ENCODE assay signal across 8 mouse cellular contexts in genomic region chr9:31279306-31279705, GRCm38 (mm10). TPM values are rescaled to one million over a fixed set of nuclear protein-coding genes. Genes with fewer than 3 reads are reported as not detected.
DNase-seq lines count a peak whose midpoint lies in the region; ATAC-seq and TF ChIP-seq lines count a peak whose summit lies in the region.

No protein-coding gene starts in this region.

- no peaks in the 10 kb centered on the region for H3K9me3 ChIP-seq in heart, postnatal 0 days (replicated peaks; ENCODE audit: control insufficient read depth, low read length)
- H3K9me3 ChIP-seq in hindbrain, embryonic 10.5 days = no peaks in the 10 kb centered on the region
- H3K9me3 ChIP-seq in midbrain, embryonic 10.5 days (replicated peaks) = no peaks in the 10 kb centered on the region

- H3K9ac ChIP-seq in heart, postnatal 0 days (replicated peaks; ENCODE audit: low read depth, low read length) = peak overlapping the region; percentile 89

- no peaks in the 10 kb centered on the region for H3K36me3 ChIP-seq in heart, postnatal 0 days (replicated peaks; ENCODE audit: control insufficient read depth, insufficient read depth, low read length)
- 0 out of 2 replicates have a peak, but pooled peaks cover 2% of the 10 kb centered on the region for H3K36me3 ChIP-seq in hindbrain, embryonic 10.5 days
- no peaks in the 10 kb centered on the region for H3K36me3 ChIP-seq in midbrain, embryonic 10.5 days

- H3K4me3 ChIP-seq in heart, postnatal 0 days (ENCODE audit: low read depth, low read length) = peak overlapping the region; percentile 77
- H3K4me3 ChIP-seq in hindbrain, embryonic 10.5 days = peak overlapping the region; percentile 91
- H3K4me3 ChIP-seq in midbrain, embryonic 10.5 days = peak overlapping the region; percentile 90

- no peak for ATAC-seq in heart, postnatal 0 days (ENCODE audit: insufficient read depth, low read depth)

- no peak for DNase-seq in heart, postnatal 0 days (ENCODE audit: low spot score)
- no peak for DNase-seq in heart, adult 9 months (ENCODE audit: low spot score in 2 of 2)
- DNase-seq in adrenal gland, postnatal 14 days = peak; percentile 35
- no peak for DNase-seq in hindbrain, embryonic 10.5 days (ENCODE audit: low spot score)
- no peak for DNase-seq in midbrain, embryonic 10.5 days (ENCODE audit: low spot score)
- DNase-seq in right cerebral cortex, postnatal 4 days = no peak
- no peak for DNase-seq in thymus, postnatal 25 days
- no peak for DNase-seq in urinary bladder, postnatal 25 days (ENCODE audit: low spot score)

- H3K27me3 ChIP-seq in heart, postnatal 0 days (ENCODE audit: control insufficient read depth, insufficient read depth, low read length) = no peaks in the 10 kb centered on the region
- H3K27me3 ChIP-seq in hindbrain, embryonic 10.5 days (ENCODE audit: insufficient read depth, poor library complexity, severe bottlenecking) = no peaks in the 10 kb centered on the region
- H3K27me3 ChIP-seq in midbrain, embryonic 10.5 days (ENCODE audit: low read depth, poor library complexity, severe bottlenecking) = no peaks in the 10 kb centered on the region

- peak overlapping the region; percentile 99 for H3K27ac ChIP-seq in heart, postnatal 0 days (ENCODE audit: low read depth)
- H3K27ac ChIP-seq in hindbrain, embryonic 10.5 days = peak overlapping the region; percentile 100
- peak overlapping the region; percentile 100 for H3K27ac ChIP-seq in midbrain, embryonic 10.5 days (replicated peaks)

- TF ChIP-seq EP300 in heart, postnatal 0 days (IDR thresholded peaks at IDR 0.05; ENCODE audit: low read depth) = no peak

- 69% methylated on average over 2 of the region's 2 CpGs for WGBS in heart, postnatal 0 days
- 48% methylated on average over 2 of the region's 2 CpGs for WGBS in hindbrain, embryonic 10.5 days
- WGBS in midbrain, embryonic 10.5 days = 71% methylated on average over 2 of the region's 2 CpGs

- no peak for TF ChIP-seq CTCF in heart, postnatal 0 days (IDR thresholded peaks at IDR 0.05; ENCODE audit: low read depth)

- peaks cover 7% of the 10 kb centered on the region; the same call in 1 of the 2 replicates for H3K4me1 ChIP-seq in heart, postnatal 0 days (ENCODE audit: control insufficient read depth, insufficient read depth)
- H3K4me1 ChIP-seq in hindbrain, embryonic 10.5 days (replicated peaks) = peaks cover 36% of the 10 kb centered on the region
- H3K4me1 ChIP-seq in midbrain, embryonic 10.5 days = peaks cover 30% of the 10 kb centered on the region

- peak overlapping the region; percentile 84 for H3K4me2 ChIP-seq in heart, postnatal 0 days (ENCODE audit: low read depth, low read length)

RNA-seq across cellular contexts. Expression of gene Prdm10, which starts 1.0 kb away (rescaled TPM):
- 2.6 and 5.8 TPM in 2 replicates for total RNA-seq in heart, postnatal 0 days (2014; rRNA removed; ENCODE audit: low replicate concordance)
- 1.2 and 1.3 TPM in 2 replicates for polyA plus RNA-seq in heart, postnatal 0 days (2015; fragmentation: Nextera tagmentation; extraction: Ambion mirVana)
- total RNA-seq in adrenal gland, postnatal 14 days (2021) = 8.0 and 8.3 TPM in 2 replicates
- polyA plus RNA-seq in hindbrain, embryonic 10.5 days (2016; fragmentation: Nextera tagmentation; extraction: Ambion mirVana) = 7.9 and 8.9 TPM in 2 replicates
- 7.3 and 8.7 TPM in 2 replicates for polyA plus RNA-seq in midbrain, embryonic 10.5 days (2016; fragmentation: Nextera tagmentation; extraction: Ambion mirVana)
